Mouse (Mus musculus): ENCODE measurements around the gene Appbp2. TPM values are rescaled to one million over a fixed set of nuclear protein-coding genes. Genes with fewer than 3 reads are reported as not detected.

Appbp2 gene
- polyA plus RNA-seq (2012; rRNA removed) = 3.7 and 3.9 TPM in 2 replicates

DNA sequence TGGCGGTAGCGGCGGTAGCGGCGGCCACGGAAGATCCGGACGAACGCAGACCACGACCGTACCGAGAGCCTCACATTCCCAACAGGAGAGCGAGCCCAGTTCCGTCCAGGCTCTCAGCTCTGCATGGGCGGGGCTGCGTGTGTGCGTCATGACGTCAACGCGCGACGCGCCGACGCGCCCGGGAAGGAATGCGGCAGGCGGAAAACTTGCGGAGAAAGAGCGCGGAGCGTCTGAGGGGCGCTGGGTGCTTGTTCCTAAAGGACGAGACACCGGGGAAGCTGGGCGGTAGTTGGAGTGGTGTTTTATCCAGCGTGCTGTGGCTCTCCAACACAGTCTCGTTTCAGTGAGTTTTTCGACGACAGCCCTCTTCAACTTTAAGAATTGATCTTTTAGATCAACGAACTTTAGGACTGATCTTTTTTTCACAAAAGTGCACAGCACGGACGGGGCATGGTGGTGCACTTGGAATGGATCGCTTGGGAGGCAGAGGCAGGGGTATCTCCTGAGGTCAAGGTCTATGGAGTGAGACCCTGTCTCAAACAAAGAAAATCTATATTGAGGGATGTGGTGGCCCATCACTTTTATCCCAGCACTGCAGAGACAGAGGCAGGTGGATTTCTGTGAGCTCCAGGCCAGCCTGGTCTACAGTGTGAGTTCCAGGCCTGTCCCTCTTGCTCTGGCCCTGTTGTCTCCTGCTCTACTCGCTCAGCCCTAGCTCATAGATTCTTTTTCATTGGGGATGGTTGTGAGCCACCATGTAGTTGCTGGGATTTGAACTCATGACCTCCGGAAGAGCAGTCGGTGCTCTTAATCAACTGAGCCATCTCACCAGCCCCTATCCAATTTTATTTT, at the start of gene Appbp2:
Gene Appbp2, minus strand, starts transcription at position 141 of the 852 bp plus-strand sequence.

DNA sequence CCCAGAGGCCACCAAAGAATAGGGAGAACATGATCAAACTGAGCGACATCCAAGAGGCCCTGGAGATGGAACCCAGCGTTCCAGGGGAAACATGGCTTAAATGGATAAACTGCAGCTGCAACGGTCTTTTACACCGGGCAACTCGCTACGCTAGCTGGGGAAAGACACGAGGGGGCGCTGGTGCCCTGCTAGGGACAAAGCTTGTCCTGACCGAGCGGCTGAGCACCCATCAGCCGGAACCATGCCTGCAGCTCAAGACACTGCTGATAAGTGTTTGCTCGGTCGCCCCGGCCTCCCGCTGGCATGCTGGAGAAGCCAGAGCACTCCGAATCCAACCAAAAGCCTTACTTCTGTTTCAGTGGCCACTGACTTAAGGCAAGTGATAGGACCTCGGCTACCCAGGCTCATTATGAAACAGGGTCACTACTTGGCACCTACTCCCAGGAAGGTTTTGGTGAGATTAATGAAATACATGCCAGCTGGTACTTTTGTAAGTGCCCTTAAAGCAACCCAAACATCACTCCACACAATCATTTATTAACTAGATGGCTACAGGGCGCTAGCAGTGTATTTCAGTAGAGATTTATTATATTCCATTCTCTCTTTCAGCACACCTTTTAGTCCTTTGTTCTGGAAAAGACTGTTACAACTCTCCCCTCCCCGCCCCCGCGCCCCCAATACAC, 64.7 kb downstream of the Appbp2 start, which contains the start of gene 1700125H20Rik:
Gene 1700125H20Rik, plus strand, starts transcription at position 347 of the 683 bp plus-strand sequence.

DNA sequence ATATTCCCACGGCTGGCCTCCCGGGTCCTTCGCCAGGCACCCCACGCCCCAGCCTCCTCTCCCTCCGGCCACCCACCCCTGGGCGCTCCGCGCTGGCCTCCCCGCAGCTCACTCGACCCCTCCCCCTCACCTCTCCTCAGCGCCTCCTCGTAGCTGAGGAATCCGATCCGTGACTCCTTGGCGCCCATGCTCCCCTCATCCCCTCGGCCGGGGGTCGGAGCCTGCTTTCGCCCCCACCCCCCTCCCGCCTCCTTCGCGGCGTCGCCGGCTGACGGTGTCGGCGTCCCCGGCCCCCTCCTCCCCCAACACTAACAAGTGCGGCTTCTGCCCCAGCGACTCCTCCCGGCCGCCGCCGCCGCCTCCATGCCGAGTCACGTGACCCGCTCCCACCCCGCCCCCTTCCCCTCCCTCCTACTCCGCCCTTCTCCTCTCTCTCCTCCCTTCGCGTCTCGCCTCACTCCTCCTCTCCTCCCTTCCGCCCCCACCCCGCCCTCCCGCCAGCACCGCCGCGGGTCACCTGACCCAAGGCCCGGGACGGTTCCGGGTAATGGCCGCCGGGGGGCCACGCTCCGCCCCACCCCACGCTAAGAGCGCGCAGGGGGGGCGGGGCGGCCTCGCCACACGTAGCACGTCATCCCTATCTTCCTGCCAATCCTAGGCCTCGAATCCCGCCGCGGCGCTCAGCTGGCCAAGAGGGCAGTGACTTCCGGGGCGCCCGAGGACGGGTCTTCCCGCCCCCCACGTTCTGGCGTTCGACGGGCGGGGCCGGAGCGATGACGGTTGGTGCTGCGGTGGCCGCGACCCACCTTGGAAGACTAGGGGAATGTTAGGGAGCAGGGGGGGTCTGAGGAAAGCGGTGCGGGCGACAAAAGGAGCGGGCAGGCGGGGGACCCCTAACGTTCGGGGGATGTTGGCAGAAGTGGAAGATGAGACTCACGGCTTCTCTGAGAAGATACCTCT, 95.1 kb downstream of the Appbp2 start, which contains the start of gene Usp32:
Gene Usp32, minus strand, starts transcription at position 581 of the 960 bp plus-strand sequence.

Other genes starting within 250 kb of the Appbp2 start
- gene Usp32, start 95.0 kb downstream of the Appbp2 start, polyA plus RNA-seq (2012; rRNA removed) = 0.90 and 0.96 TPM in 2 replicates
- gene 1700125H20Rik, start 64.7 kb downstream of the Appbp2 start, polyA plus RNA-seq (2012; rRNA removed) = not detected in 2 replicates
- 1.6 and 2.7 TPM in 2 replicates for gene Ppm1d, start 76.1 kb upstream of the Appbp2 start, polyA plus RNA-seq (2012; rRNA removed)
- gene Bcas3, start 118.0 kb upstream of the Appbp2 start, polyA plus RNA-seq (2012; rRNA removed) = 18.7 and 21.2 TPM in 2 replicates

Measured in stomach, adult 2 months (tissue).